Mouse (Mus musculus): ENCODE measurements around the gene Pja2. TPM values are rescaled to one million over a fixed set of nuclear protein-coding genes. Genes with fewer than 3 reads are reported as not detected.
"Not testable (repeated sequence)": the region's sequence is repeated elsewhere in the genome, so short reads cannot be mapped to it uniquely, and the experiment has no call there.

Gene Pja2
- total RNA-seq (2017) = 29.7 and 34.4 TPM in 2 replicates

DNA sequence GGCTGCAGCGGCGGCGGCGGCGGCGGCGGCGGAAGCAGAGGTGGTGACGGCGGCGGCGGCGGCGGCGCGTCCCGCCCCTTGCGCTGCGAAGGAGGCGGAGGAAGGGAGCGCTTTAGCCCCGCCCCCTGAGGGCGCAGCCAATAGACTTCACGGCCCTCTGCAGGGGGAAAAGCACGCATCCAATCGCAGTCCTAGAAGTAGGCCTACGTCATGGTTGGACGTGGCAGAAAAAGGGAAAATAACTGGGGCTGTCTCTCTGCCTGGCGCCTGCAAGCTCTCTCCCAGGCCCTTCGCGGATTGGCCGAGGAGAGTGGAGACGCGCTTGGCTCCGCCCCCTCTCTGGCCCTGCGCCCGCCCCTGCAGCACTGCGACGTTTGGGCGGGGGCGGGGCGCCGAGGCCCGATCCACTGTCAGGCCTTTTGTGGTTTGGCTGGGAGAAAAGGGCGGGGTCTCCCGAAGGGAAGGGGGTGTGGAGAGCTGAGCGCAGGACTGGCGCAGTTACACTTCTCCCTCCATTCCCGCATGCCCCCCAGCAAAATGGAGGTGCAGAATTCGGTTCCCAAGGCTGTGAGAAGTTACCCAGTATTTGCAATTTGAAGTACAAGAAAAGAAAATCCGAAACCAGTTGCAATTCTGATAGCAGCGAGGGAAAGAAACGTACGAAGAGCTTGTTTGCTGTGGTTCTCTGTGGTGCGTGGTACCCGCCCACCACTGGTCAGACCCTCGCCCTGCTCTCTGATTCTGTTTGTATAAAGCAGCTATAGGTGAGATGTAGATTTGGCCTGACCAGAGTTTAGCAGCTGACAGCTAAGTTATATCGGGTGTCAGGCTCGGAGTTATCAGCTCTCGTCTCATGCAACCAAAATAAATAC, at the start of gene Pja2:
Pja2 (minus strand) TSS at position 19 of the 872 bp plus-strand sequence.
- ATAC-seq (replicated peaks; ENCODE audit: low read depth, poor library complexity, severe bottlenecking) = peak; percentile 92

- ATAC-seq (replicated peaks; ENCODE audit: low read depth, poor library complexity, severe bottlenecking) = peak; percentile 100
These were observed 43.6 kb upstream of the Pja2 start for GRCm38 (mm10) chr17:64375327-64375726.

DNA sequence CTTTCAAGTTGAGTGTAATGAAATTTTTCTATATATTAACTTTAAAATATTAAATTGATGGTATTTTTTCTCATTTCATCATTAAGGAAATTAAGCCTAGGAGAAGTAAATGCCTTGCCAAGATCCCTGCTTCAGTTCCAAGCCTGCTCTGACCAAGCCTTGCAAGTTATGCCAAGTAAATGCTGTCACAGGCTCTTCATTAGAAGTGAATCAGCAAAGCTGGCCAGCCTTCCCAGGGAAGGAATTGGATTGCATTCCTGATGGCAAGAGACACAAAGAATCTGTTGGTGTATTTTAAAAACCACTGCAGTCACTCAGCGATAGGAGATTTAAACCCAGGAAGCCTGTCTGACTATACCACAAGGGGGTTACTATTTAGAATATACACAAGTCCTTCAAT, 32.0 kb upstream of the Pja2 start:
- no peak for ATAC-seq (replicated peaks; ENCODE audit: low read depth, poor library complexity, severe bottlenecking)

- ATAC-seq (replicated peaks; ENCODE audit: low read depth, poor library complexity, severe bottlenecking) = no peak
These were observed 30.9 kb upstream of the Pja2 start for GRCm38 (mm10) chr17:64362570-64362969.

- ATAC-seq (replicated peaks; ENCODE audit: low read depth, poor library complexity, severe bottlenecking) = no peak
These were observed 30.3 kb upstream of the Pja2 start for GRCm38 (mm10) chr17:64361911-64362425.

DNA sequence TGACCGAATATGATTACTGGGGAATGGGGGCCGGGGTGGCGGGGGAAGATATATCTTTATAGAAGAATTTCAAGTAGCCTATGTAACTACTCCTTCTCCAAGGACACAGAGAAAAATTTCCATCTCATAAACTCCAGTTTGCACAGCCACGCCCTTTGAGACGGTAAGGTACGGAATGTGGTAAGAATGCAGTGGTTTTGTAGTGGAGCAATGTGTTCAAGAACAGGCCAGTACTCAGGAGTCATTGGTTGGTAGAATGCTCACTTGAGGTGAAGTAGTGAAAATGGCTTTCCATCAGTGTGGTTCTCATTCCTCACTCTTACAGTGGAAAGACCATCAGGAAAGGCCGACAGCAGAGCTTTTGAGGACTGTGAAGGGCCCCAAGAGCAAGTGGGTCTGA, 22.2 kb upstream of the Pja2 start:
- ATAC-seq (replicated peaks; ENCODE audit: low read depth, poor library complexity, severe bottlenecking) = no peak

GRCm38 (mm10) chr17:64346135-64346534, 14.4 kb upstream of the Pja2 start:
- no peak for ATAC-seq (replicated peaks; ENCODE audit: low read depth, poor library complexity, severe bottlenecking)

DNA sequence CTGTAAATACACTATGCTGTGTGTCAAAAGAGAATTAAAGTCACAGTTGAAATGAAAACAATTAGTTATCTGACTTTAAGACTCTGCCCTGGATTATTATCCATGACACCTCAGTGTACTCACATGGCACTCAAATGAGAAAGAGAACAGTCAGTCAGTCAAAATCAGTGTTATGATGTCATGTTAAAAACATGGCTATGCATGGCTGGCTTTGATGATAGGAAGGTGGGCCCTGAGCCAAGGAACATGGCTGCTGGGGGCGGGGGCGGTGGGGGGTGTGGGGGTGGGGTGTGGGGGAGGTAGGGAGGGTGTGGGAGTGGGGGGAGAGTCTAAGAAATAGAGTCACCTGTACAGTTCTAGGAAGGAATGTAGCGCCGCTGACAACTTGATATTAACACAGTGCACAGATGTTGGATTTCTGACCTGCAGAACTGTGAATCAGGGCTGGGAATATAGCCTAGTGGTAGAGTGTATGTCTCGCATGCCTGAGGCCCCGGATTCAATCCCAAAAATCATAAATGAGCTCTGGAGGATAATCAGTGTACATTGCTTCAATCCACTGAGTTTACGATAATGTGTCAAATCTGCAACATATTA, 13.0 kb upstream of the Pja2 start:
- no peak for ATAC-seq (replicated peaks; ENCODE audit: low read depth, poor library complexity, severe bottlenecking)

DNA sequence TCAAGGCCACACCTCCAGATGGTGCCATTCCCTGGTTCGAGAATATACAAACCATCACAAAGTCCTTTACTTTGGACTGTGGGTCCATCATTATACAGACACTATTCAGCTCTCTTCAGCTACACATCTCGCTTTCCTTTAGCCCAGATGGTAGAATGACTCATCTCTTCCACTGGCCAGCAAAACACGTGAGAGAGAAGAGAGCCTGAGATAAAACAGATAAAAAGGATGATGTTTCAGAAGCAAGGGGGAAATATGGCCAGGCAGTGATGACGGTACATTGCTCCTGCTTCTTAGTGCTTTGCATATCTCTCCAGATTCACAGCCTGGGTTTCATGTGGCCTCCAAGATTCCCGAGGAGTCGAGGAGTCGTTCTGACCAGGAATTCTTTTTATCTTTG, 10.0 kb upstream of the Pja2 start:
- ATAC-seq (replicated peaks; ENCODE audit: low read depth, poor library complexity, severe bottlenecking) = no peak

DNA sequence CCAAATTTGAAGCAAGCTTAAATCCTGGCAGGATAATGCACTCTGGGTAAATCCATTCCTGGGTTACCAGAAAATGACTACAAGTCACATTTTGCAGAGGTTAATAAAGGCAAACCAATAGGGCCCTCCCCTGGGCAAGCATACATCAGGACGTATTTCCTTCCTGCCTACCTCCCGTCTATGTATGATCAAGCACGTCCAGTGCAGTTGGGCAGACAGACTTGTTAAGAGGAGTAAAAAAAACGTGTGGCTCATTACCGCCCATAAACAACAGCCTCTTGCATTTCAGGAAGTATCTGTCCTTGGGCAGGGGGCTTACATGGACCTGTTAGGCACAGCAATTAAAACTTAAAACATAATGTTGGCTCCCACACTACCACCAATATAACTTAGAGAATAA, 8.0 kb upstream of the Pja2 start:
- ATAC-seq (replicated peaks; ENCODE audit: low read depth, poor library complexity, severe bottlenecking) = 0 out of 2 replicates have a peak, but pooled peaks have one; percentile 22

DNA sequence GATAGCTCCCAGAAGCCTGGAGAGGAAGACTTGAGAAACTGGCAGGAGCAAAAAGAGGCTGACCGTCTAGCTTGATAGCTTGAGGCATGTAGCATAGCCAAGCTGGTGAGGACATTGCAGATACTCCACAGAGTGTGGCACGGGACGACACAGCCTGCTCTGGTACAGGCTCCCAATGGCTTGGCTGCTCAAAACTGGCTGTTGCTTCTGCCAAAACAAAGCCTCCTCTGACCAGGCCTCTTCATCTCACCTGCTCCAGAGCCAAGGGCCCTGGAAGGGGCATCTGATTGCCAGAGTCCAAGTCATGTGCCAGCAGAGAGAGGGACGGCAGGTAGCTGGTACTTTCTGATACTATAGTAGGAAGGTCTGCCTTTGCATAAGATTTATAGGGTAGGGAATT, 5.5 kb upstream of the Pja2 start:
- ATAC-seq (replicated peaks; ENCODE audit: low read depth, poor library complexity, severe bottlenecking) = no peak

- ATAC-seq (replicated peaks; ENCODE audit: low read depth, poor library complexity, severe bottlenecking) = no peak
These were observed 2.2 kb upstream of the Pja2 start for GRCm38 (mm10) chr17:64333956-64334355.

DNA sequence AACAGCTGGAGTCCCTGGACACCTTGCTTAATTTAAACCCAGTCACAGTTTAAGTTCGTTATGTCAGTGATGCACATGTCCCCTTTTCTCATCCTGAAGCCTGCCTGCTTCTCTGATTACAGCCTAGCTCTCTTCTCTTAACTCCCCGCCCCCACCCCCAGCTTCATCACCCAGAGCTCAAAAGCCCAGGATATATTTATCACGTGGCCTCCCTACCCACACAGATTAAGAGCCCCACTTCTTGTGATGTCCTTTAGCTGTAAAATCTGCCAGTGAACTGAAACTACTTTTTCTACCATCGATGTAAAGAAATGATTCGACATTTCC, 1.0 kb upstream of the Pja2 start:
- peak; percentile 19 for ATAC-seq (replicated peaks; ENCODE audit: low read depth, poor library complexity, severe bottlenecking)

DNA sequence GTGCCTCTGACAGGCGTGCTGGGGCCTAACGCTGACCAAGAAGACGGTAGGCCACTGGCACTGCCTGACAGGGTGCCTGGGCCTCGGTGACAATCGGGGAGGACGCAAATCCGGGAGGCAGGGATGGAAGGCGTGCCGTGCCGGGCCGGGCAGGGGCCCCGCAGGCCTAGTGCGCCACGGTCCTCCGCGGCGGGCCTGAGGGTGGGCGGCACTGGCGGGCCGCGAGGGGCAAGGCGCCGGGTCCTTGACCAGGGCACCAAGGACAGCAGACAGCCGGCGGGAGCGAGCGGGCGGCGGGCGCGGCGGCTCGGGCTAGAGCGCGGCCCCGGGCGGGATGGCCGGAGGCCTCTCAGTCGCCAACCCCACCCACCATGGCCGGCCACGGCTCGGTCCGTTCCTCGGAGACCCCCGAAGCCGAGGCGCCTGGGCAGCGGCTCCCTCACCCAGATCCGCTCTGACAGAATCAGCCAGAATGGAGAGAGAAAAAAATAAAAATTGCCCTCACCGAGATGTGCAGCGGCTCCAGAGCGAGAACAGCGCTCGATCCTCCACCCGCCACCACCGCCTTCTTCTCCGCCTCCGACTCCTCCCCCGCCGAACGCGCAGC, 322 bp downstream of the Pja2 start:
- ATAC-seq (replicated peaks; ENCODE audit: low read depth, poor library complexity, severe bottlenecking) = peak; percentile 14; the same call in 1 of the 2 replicates

DNA sequence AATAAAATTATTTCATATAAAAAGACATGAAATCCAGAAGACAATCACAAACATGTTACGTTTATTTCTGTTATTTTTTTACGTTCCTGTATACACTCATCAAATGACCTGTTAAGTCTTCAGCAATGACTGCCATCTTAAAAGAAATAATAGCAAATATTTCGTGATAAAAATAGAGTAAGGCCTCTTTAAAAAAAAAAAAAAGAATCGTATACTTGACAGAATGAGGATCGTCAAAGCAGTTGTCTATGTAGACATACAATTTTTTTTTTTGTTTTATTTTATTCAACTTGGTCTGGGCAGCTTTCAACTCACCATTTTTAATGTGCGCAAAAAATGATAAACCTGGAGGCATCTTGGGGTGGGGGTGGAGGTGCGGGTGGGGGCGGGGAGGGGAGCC, 831 bp downstream of the Pja2 start:
- ATAC-seq (replicated peaks; ENCODE audit: low read depth, poor library complexity, severe bottlenecking) = no peak

DNA sequence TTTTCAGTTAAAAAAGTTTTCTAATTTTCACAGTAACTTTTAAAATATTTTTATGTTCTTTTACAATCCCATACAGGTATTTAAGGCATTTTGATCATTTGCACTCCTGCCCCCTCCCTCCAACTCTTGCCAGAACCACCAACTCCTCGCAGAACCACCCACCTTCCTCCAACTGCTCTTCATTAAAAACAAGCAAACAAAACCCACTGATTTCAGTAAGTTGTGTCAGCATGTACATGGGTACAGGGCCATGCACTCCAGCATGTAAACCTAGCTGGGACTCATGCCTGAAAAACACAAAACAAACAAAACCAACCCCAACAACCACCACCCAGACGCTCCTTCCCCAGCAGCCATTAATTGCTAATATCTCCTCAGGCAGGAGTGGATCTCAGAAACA, 7.2 kb downstream of the Pja2 start:
- no peak for ATAC-seq (replicated peaks; ENCODE audit: low read depth, poor library complexity, severe bottlenecking)

GRCm38 (mm10) chr17:64315428-64315827, 16.3 kb downstream of the Pja2 start:
- no peak for ATAC-seq (replicated peaks; ENCODE audit: low read depth, poor library complexity, severe bottlenecking)

GRCm38 (mm10) chr17:64314523-64314922, 17.2 kb downstream of the Pja2 start:
- ATAC-seq (replicated peaks; ENCODE audit: low read depth, poor library complexity, severe bottlenecking) = not testable (repeated sequence)

DNA sequence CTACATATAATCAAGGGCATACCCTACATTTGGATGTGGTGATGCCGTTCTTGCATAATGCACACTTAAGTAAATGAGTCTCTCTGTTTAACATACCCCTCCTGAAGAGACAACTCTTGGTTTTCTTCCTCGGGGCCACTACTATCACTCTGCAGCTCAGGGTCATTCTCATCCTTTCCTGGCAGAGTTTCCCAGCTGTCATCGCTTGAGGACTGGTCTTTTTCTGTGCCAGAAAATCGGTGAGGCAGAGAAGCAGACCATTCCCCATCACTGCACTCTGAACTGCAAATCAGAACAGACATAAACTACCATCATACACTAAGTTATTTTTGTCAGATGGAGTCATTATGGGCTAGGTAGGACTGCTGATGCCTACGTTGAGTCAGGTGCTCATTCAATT, 34.1 kb downstream of the Pja2 start:
- no peak for ATAC-seq (replicated peaks; ENCODE audit: low read depth, poor library complexity, severe bottlenecking)

DNA sequence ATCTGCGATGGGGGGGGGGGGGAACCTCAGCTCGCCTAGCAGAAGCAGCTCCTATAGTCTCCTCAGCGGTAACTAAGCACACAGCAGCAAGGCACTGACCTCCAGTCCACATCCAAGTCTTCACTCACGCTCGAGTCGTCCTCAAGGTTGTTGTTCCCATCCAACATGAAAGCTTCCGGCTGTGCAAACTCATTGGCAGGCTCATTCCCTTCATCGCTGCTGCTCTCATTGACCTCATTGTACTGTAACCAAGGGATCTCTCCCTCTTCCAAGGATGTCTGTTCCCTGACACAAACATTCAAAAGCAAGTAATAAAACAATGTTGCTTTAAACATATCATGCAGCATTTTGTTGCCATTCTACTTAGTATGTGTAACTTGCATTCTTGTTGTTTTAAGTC, 39.0 kb downstream of the Pja2 start:
- no peak for ATAC-seq (replicated peaks; ENCODE audit: low read depth, poor library complexity, severe bottlenecking)

- no peak for ATAC-seq (replicated peaks; ENCODE audit: low read depth, poor library complexity, severe bottlenecking)
These were observed 42.0 kb downstream of the Pja2 start for GRCm38 (mm10) chr17:64289684-64290083.

Measured in common myeloid progenitor, adult 5-6 weeks (primary cell).